Mouse (Mus musculus) monocyte, adult 2 months (primary cell): ENCODE data around the gene Stpg1.

Experiments used
- DNase-seq, 2 experiments: peaks; one replicate each; pipeline ENCODE4 v3.0.0; 2022; ENCODE audit warnings: low spot score in 2 of 2, low read depth in 1 of 2

The Stpg1 gene

DNA sequence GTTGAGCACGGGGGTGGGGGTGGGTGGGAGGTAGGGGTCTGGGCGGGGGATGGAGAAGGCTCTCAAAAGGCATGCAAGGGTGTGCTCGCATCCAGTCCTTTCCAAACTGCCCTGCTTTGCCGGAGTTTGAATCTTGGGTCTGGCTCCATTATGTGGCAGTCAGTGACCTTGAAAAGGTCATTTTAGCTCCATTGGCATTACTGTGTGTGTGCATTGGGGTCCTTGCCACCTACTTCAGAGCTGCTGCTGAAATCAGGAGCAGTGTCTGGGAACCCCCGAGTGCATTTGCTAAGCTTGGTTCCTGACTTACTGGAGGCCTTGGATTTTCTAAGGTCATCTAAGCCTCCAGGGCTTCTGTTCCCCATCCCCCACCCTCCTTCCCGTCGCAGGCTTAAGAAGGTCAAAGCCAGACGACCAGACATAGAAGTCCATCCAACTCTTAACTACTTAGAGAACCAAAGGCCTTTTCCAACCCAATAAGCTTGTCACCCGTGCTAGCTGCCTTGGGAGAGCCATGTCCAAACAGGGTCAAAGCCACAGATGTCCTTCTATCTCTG lies 54.0 kb downstream of the Stpg1 start:
- DNase-seq: no peak

DNA sequence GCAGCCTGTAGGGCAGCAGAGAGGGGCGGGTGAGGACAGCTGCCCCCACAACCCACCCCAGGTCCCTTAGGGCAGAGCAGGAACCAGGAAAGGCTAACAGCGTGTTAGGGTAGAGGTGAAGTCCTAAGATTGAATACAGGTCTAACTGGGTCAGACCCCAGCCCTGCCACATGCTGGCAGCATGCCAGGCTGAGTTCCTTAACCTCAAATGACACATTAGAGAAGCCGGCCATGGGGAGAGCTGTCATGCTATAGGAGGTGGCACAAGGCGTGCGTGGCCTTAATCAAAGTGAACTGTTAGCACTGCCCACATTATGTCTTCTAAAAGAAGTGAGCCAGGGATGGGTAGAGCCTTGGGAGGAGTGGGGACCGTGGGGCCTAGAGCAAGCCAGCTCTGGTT lies 54.7 kb downstream of the Stpg1 start:
- DNase-seq: no peak

DNA sequence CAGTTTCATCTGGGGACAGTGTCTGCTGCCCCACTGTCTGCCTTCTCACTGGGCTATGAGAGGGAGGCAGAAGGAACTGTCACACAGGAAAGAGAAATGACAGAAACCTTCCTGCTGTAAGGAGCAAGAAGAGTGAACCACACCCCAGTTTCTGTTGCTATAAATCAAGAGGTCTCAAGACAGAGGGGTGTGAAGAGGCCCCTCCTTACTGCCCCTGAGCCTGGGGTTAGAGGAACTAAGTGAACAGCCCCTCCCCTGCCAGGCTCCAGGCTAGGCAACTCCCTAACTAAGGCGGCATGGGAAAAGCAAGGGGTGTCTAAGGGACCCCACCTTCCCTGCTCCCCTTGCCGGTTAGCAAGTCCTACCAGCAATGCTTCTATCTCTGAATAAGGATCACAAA lies 69.2 kb downstream of the Stpg1 start:
- no peak for DNase-seq

DNA sequence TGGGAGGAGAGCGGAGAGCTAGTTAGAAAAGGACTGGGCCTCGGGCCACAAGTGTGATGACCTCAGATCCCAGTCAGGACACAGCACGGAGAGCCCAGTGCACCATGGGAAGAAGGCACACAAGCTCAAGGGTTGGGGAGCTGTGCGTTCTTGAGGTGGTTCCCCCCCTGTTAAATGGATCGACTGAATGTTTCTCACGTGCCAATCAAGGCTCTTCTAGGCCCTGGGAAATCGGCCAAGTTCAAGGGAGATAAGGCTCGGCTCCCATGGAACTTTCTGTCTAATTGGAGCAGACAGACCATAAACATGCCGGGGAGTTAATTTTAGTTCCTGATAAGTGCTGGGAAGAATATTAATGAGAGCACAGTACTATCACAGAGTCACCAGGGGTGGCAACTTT lies 70.8 kb downstream of the Stpg1 start:
- DNase-seq: no peak

DNA sequence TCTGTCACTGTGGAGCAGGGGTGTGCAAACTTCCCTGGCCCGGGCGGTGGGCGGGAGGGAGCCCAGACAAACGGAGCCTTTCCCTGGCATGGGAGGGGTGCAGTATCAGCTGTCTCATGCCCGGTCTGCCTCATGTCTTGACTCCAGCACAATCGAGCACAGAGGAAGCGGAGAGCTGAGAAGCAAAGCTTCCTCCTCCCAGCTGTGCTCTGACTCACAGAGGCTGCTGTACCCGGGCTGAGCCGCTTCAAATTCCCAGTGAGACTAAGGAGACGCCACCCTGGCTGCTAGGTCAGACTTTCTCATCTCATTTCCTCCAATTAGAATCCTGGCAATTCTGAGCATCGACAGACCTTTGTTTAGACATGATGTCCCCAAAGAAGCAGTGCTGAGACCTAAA lies 72.5 kb downstream of the Stpg1 start:
- peak in 1 of 2 experiments; percentile 42 for DNase-seq

DNA sequence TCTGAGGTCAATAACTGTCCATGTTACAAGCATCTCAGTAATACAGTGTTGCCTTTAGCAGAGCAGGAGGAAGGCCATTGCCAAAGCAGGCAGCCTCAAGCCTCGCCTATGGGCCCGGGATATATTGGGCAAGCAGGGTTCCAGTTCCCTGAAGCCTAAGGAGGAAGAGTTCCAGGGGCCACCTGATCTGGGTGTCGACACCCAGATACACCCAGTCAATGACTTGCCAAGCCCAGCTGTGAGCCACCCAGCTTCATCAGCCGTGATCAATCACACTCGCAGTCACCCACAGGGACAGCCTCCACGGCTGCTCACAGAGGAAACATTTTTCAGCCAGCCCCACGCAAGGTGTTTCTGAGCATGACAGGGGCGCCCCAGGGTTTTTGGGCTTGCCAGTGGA lies 72.9 kb downstream of the Stpg1 start:
- peak; percentile 41 to 63 for DNase-seq

DNA sequence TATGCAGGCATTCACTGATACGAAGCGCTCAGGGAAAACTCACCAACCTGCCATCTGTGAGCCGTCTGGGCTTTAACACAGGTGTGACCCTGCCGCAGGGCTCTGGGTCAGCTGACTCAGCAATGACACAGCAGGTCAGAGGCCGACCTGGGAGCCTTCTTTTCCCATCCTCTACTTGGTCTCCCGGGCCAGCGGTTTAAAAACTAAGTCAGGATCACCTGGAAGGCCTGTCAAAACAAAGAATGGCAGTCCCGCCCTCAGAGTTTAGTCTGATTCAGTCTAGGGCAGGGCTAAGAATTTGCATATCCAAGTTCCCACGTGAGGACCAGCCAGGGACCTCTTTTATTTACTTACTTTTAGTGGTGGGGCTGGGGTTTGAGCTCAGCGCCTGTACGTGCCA lies 74.6 kb downstream of the Stpg1 start:
- no peak for DNase-seq

DNA sequence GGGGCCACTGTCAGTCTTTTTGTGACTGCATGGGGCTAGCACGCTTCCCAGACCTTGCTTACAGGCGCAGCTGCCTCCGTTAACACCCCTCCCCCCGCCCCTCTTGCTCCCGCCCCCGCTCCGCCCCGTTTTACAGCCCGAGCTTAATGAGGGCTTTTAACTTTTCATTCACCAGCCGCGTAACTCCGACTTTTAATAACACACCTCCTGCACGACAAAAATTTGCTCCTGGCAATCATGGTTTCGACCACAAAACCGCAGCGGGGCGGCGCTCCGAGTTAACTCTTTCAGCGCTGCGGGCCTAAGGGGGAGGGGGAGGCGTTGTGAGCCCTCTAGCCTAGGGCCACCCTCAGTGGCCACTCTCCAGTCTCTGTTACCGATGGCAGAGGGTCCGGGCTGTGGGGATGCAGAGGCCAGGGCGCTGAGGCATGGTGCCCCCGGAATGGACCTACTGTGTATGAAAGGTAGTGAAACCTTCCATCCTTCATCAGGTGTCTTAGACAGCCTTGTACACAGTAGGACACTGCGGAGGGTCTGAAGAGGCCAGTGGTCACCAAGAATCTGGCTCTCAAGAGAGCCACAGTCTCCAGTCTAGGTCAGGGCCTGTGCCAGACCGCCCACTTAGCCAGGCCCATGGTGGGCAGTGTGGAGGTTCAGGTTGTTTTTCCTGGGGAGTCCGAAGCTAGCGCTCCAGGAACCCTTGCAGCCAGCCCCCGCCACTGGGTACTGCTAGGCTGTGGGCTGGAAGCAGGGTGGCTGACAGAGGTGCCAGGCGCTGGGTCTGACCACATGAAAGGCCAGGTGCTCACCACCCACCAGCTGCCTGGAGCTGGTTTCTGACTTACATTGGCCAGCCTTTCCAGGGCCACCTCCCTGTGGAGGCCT lies 75.8 kb downstream of the Stpg1 start:
- DNase-seq: no peak

DNA sequence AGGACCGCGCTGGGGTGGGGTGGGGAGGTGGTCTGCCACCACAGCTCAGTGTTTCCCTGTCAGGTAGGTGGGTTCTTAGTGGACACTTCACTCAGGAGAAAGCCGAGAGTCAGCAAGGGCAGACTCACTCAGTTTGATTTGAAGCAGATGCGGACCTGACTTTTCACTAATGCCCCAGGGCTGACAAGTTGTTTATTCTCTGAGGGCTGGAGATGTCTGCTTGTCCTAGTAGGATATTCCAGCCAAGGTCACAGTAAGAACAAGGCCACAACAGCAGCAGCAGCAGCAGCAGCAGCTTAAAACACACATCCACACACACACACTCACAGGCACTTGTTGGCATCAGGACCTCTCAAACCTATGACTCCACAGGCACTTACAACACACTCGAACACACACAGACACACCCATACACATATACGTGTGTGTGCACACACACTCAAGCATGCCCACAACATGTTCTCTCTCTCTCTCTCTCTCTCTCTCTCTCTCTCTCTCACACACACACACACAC lies 76.5 kb downstream of the Stpg1 start:
- no peak for DNase-seq

DNA sequence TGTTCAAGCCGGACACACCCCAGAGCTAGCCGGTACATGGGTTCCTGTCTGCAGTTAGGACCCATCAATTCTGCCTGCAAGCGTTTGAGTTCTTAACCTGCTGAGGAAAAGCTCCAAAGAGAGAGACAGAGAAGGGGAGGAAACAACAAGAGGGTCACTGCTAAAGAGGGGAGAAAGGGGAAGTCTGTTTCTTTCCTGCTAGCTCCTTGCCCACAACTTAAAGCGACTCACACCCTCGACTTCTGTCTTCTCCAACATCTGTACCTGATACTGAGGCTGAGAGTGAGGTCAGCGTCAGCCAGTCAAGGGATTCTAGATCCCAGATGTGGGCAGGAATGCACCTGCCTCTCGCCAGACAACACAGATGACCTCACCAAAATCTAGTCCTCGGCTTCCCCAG lies 77.7 kb downstream of the Stpg1 start:
- DNase-seq: no peak

DNA sequence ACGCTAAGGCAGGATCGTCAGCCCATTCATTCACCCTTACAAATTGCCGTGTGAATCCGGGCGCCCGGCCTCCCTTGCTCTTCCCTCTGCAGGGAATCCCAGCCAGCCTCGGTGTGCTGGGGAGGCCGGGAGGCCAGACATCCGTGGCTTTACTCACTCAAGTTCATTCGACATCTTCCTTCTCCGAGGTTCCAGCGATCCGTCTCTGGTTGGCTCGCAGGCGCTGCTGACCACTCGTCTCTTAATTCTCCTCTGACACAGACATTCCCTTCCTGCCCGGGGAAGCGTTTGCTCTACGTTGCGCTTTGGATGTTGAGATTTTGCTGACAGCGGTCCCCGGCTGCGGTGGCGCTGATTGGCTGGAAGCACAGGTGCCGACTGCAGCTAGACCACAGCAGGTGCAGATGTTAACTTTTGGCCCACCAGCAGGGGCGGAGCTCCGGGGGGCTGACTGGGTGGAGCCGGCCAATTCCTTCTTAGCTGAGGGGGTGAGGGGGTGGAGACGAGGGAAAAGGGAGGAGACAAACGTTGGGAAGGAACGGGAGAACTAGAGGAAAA lies 78.7 kb downstream of the Stpg1 start, which contains the start of gene Grhl3:
TSS of gene Grhl3 (minus strand) at position 380 of the 558 bp plus-strand sequence.
- no peak for DNase-seq

DNA sequence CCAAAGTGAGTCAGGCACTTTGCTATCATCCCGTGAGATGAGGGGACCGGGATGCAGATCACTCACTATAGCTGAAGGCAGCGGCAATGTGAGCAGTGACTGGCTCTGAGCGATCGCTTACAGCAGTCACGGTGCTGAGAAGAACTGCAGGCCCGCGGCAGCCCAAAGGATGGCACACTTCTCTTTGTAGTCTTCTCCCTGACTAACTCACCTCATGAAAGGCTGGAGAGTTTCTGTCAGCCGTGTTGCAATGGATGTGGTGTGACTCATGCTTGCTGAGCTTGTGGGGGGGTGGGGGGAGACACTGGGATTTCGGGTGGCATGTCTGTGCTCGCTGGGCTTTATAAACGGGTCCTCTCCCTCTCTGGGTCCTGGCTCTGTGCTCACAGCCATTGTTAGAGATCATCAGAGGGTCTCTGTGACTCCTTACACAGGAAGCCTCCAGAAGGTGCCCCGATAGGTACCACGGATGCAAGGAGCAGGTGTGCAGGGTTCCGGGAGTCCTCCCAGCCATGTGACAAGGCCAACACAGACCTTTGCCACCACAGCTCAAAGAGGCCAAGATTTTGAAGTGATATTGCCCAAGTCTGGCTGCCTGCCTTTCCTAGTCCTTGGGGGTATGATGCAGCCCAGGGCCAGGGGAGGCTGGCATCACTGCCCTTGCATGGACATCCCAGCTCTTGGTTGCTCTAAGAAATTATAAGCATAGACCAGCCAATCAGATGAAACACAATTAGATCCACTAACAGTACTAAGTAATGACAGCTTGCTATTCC lies 81.0 kb downstream of the Stpg1 start:
- DNase-seq: no peak

DNA sequence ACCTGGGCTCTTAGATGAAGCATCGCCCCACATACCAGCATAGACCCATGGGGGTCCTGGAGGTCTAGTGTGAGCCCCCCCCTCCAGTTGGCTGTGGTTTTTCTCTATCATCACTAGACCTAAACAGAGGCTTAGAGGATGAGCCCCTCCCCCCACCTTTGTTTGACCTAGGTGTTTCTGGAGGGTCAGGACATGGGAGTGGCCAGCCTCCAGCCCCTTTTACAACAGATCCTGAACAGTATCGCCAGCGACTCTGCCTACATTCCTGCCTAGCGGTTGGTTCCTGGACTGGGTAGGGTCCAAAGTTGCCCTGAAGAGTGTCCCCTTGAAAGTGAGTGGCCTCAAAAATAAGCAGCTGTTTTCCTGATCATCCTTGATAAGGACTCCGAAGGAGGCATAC lies 83.9 kb downstream of the Stpg1 start:
- no peak for DNase-seq

DNA sequence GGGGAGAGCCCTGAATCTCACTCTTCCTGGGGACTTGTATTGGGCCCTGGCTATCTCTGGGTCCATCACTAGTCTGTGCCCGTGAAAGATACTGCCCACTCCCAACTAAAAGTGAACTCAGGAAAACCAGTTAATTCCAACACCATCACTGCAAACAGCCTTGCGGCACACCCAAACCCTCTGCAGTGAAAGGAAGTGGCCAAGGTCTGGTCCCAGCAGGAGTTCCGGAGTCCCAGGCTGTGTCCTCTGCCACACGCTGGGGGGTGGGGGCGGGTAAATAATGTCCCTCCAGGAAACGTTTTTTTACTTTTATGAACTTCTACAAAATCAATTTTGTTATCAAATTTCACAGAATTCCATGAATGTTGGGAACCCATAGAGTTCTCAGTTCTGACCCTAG lies 85.1 kb downstream of the Stpg1 start:
- DNase-seq: no peak

DNA sequence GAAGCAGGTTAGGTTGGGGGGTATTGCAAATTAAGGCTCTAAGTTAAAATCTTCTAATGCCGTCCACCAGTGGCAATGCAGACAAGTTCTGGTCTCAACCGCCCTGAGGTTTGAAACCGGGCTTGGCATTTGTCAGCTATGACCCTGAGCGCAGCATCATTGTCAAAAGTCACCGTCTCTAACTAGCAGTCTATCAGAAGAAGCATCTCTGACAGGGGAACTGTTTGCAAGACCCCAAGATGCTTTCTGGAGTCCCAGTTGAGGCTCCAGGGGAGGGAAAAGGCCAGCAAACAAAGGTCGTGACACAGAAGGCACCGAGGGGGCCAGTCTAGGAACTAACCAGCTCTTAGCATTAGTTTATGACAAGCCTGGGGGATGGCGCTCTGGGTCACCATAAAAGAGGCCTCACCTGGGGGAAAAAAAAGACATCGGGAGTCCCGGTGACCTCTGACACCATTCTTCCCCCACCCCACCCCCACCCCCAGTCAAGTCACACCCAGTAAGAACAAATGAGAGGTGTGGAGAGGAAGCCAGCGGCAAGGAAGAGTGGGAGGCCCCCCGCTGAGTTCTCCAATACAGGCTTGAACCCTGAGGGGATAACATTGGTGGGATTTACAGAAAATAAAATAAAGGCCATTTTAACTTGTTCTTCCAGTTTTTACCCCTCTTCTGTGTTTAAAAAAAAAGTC lies 86.8 kb downstream of the Stpg1 start:
- no peak for DNase-seq

DNA sequence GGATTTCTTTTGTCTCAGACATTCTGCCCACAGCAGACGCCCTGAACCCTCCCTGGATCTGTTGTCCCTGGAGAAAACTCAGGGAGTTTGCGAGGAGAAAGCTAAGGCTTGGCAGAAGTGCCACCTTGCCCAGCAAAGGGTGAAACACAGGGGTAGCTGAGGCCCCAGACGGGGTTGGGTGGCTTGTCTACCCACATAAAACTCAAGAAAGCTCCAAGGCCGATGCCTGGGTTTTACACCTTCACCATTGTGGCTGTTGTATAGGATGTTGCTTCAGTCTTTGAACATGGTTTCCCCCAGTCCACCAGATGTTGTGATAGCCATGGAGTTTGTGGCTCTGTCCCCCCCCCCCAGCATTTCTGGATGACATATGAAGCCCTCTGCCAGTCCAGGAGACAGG lies 90.2 kb downstream of the Stpg1 start:
- DNase-seq: no peak
